Mouse (Mus musculus) MN1 (cell line): Measurements from ENCODE around the gene Gm4214.
"Not testable (repeated sequence)": the region's sequence is repeated elsewhere in the genome, so short reads cannot be mapped to it uniquely, and the experiment has no call there.

ENCODE experiments used
- DNase-seq: peaks from one replicate; pipeline ENCODE4 v3.0.0-alpha.2; 2016; ENCODE audit warnings: low spot score

The Gm4214 gene

GRCm38 (mm10) chr7:22984573-22984972, at the start of gene Gm4214:
TSS of gene Gm4214 (minus strand) at chr7:22984673.
- not testable (repeated sequence) for DNase-seq

- DNase-seq, result not testable (repeated sequence)
These were observed 35.4 kb upstream of the Gm4214 start, which contains the start of gene Gm4216 for GRCm38 (mm10) chr7:23019823-23020222. TSS of gene Gm4216 (minus strand) at chr7:23019923.
